In the genomic region with DNA sequence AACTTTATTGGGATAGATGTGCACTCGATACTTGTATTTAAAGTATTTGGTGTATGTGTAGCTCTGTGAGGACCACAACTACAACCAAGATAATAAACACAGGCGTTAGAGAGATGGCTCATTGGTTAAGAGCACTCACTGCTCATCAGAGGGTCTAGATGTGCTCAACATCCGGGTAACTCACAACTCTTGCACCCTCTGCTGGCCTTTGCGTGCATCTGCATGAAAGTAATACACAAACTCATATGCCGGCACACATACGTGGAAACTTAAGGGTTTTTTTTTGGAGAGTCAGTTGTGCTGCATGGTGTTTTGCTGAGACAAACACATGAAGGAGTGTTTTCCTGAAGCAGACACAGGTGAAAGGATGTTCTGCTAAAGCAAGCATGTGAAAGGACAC, we compare ENCODE assay signal across 16 mouse cellular contexts. TPM values are rescaled to one million over a fixed set of nuclear protein-coding genes. Genes with fewer than 3 reads are reported as not detected.
DNase-seq lines count a peak whose midpoint lies in the region; ATAC-seq and TF ChIP-seq lines count a peak whose summit lies in the region.
"Had no signal": no experiment of that assay in that cellular context is flagged by ENCODE, and none has a peak within 500 bp of the region (broad histone marks: within the 10 kb centered on the region; RNA-seq: fewer than 3 reads in every experiment).

No protein-coding gene starts in this region.

- no peak for ATAC-seq in heart, postnatal 0 days (ENCODE audit: insufficient read depth, low read depth)
- ATAC-seq in heart, embryonic 11.5 days (replicated peaks; ENCODE audit: insufficient number of reproducible peaks, low FRiP score, low TSS enrichment): no peak
- ATAC-seq in liver, postnatal 0 days: no peak
- ATAC-seq in liver, embryonic 12.5 days: no peak

- H3K27me3 ChIP-seq in heart, postnatal 0 days (ENCODE audit: control insufficient read depth, insufficient read depth, low read length): no peaks in the 10 kb centered on the region
- peaks cover 2% of the 10 kb centered on the region for H3K27me3 ChIP-seq in heart, embryonic 11.5 days (ENCODE audit: control insufficient read depth, insufficient read depth, low read length)
- H3K27me3 ChIP-seq in liver, postnatal 0 days (ENCODE audit: insufficient read depth, low read length): no peaks in the 10 kb centered on the region
- no peaks in the 10 kb centered on the region; the same call in 1 of the 2 replicates for H3K27me3 ChIP-seq in liver, embryonic 12.5 days (replicated peaks)
- peaks cover 16% of the 10 kb centered on the region for H3K27me3 ChIP-seq in E14TG2a.4 (ENCODE audit: insufficient read depth, low read length)
- H3K27me3 ChIP-seq: midbrain, embryonic 12.5 days had no signal

- no peaks in the 10 kb centered on the region for H3K36me3 ChIP-seq in heart, postnatal 0 days (replicated peaks; ENCODE audit: control insufficient read depth, insufficient read depth, low read length)
- no peaks in the 10 kb centered on the region for H3K36me3 ChIP-seq in heart, embryonic 11.5 days (ENCODE audit: control insufficient read depth, insufficient read depth, low read length)
- H3K36me3 ChIP-seq in liver, postnatal 0 days (replicated peaks; ENCODE audit: insufficient read depth, low read length): no peaks in the 10 kb centered on the region
- no peaks in the 10 kb centered on the region for H3K36me3 ChIP-seq in liver, embryonic 12.5 days
- H3K36me3 ChIP-seq in E14TG2a.4 (ENCODE audit: insufficient read depth, low read length): no peaks in the 10 kb centered on the region
- H3K36me3 ChIP-seq: heart, embryonic 13.5 days; lung, embryonic 15.5 days; midbrain, embryonic 12.5 days had no signal

- no peak overlapping the region for H3K4me3 ChIP-seq in heart, postnatal 0 days (ENCODE audit: low read depth, low read length)
- no peak overlapping the region for H3K4me3 ChIP-seq in heart, embryonic 11.5 days (ENCODE audit: low read depth, low read length)
- no peak overlapping the region for H3K4me3 ChIP-seq in liver, postnatal 0 days (ENCODE audit: low read depth, low read length)
- no peak overlapping the region for H3K4me3 ChIP-seq in liver, embryonic 12.5 days
- no peak overlapping the region for H3K4me3 ChIP-seq in E14TG2a.4 (replicated peaks; ENCODE audit: low read length)
- H3K4me3 ChIP-seq: heart, embryonic 13.5 days; lung, embryonic 15.5 days; midbrain, embryonic 12.5 days had no signal

- H3K4me1 ChIP-seq in heart, postnatal 0 days (ENCODE audit: control insufficient read depth, insufficient read depth): peaks cover 4% of the 10 kb centered on the region
- H3K4me1 ChIP-seq in heart, embryonic 11.5 days (ENCODE audit: control insufficient read depth, insufficient read depth, low read length): no peaks in the 10 kb centered on the region
- H3K4me1 ChIP-seq in liver, postnatal 0 days (ENCODE audit: insufficient read depth): no peaks in the 10 kb centered on the region
- H3K4me1 ChIP-seq in liver, embryonic 12.5 days: no peaks in the 10 kb centered on the region
- H3K4me1 ChIP-seq in E14TG2a.4 (replicated peaks; ENCODE audit: low read depth, low read length): peaks cover 25% of the 10 kb centered on the region
- H3K4me1 ChIP-seq: midbrain, embryonic 12.5 days had no signal

- H3K9ac ChIP-seq in heart, postnatal 0 days (replicated peaks; ENCODE audit: low read depth, low read length): no peak overlapping the region
- H3K9ac ChIP-seq in heart, embryonic 11.5 days (ENCODE audit: low read depth, low read length): no peak overlapping the region
- no peak overlapping the region for H3K9ac ChIP-seq in liver, postnatal 0 days (replicated peaks)
- no peak overlapping the region for H3K9ac ChIP-seq in liver, embryonic 12.5 days
- H3K9ac ChIP-seq: heart, embryonic 13.5 days; lung, embryonic 15.5 days; midbrain, embryonic 12.5 days had no signal

- no peak for TF ChIP-seq EP300 in heart, postnatal 0 days (IDR thresholded peaks at IDR 0.05; ENCODE audit: low read depth)
- no peak for TF ChIP-seq EP300 in liver, postnatal 0 days (IDR thresholded peaks at IDR 0.05; ENCODE audit: low read depth)

- no peak overlapping the region for H3K4me2 ChIP-seq in heart, postnatal 0 days (ENCODE audit: low read depth, low read length)
- no peak overlapping the region for H3K4me2 ChIP-seq in heart, embryonic 11.5 days
- no peak overlapping the region for H3K4me2 ChIP-seq in liver, postnatal 0 days (ENCODE audit: low read depth, low read length)
- H3K4me2 ChIP-seq in liver, embryonic 12.5 days: no peak overlapping the region
- H3K4me2 ChIP-seq: heart, embryonic 13.5 days; midbrain, embryonic 12.5 days had no signal

- TF ChIP-seq CTCF in heart, postnatal 0 days (IDR thresholded peaks at IDR 0.05; ENCODE audit: low read depth): peak; percentile 20
- TF ChIP-seq CTCF in liver, postnatal 0 days (IDR thresholded peaks at IDR 0.05; ENCODE audit: low read depth): peak; percentile 55
- peak; percentile 58 for TF ChIP-seq CTCF in E14TG2a.4 (conservative IDR thresholded peaks at IDR 0.05; ENCODE audit: low read length)
- peak; percentile 49; the same call in 1 of the 2 replicates for TF ChIP-seq CTCF in brain, embryonic 14.5 days (IDR thresholded peaks at IDR 0.05; ENCODE audit: borderline replicate concordance, extremely low read depth, insufficient read depth, insufficient read length)

- no peak for TF ChIP-seq POLR2A in brain, embryonic 14.5 days (IDR thresholded peaks at IDR 0.05; ENCODE audit: borderline replicate concordance, extremely low read depth, insufficient read depth, insufficient read length, poor library complexity, severe bottlenecking)

- 73% methylated on average over 6 of the region's 6 CpGs for WGBS in heart, postnatal 0 days
- 72% methylated on average over 6 of the region's 6 CpGs for WGBS in heart, embryonic 11.5 days (ENCODE audit: insufficient replicate concordance)
- WGBS in liver, postnatal 0 days (ENCODE audit: insufficient replicate concordance): 73% methylated on average over 6 of the region's 6 CpGs
- WGBS in liver, embryonic 12.5 days (ENCODE audit: insufficient replicate concordance): 63% methylated on average over 6 of the region's 6 CpGs

- DNase-seq in heart, postnatal 0 days (ENCODE audit: low spot score): no peak
- DNase-seq in liver, postnatal 0 days: no peak
- DNase-seq in brain, embryonic 14.5 days (ENCODE audit: low read depth): no peak
- DNase-seq in ovary, postnatal 36 days (ENCODE audit: low spot score): no peak
- no peak for DNase-seq in adrenal gland, postnatal 10 days
- DNase-seq: cerebellum, postnatal 36 days; right cerebral cortex, postnatal 14 days had no signal

- no peak overlapping the region for H3K27ac ChIP-seq in heart, postnatal 0 days (ENCODE audit: low read depth)
- H3K27ac ChIP-seq in heart, embryonic 11.5 days (ENCODE audit: low read depth, low read length): no peak overlapping the region
- H3K27ac ChIP-seq in liver, postnatal 0 days (ENCODE audit: low read depth): no peak overlapping the region
- H3K27ac ChIP-seq in liver, embryonic 12.5 days: no peak overlapping the region
- H3K27ac ChIP-seq: heart, embryonic 13.5 days; lung, embryonic 15.5 days; midbrain, embryonic 12.5 days had no signal

- H3K9me3 ChIP-seq in heart, postnatal 0 days (replicated peaks; ENCODE audit: control insufficient read depth, low read length): no peaks in the 10 kb centered on the region
- no peaks in the 10 kb centered on the region for H3K9me3 ChIP-seq in heart, embryonic 11.5 days (replicated peaks; ENCODE audit: control insufficient read depth, low read length)
- H3K9me3 ChIP-seq in liver, postnatal 0 days (ENCODE audit: low read length): no peaks in the 10 kb centered on the region
- no peaks in the 10 kb centered on the region for H3K9me3 ChIP-seq in liver, embryonic 12.5 days (replicated peaks)
- H3K9me3 ChIP-seq in E14TG2a.4 (ENCODE audit: low read length): 0 out of 2 replicates have a peak, but pooled peaks cover 4% of the 10 kb centered on the region
- H3K9me3 ChIP-seq: heart, embryonic 13.5 days; lung, embryonic 15.5 days; midbrain, embryonic 12.5 days had no signal

RNA-seq across cellular contexts. Expression of gene Gm3045, which starts 53.7 kb away (rescaled TPM):
- total RNA-seq in heart, postnatal 0 days (2014; rRNA removed; ENCODE audit: low replicate concordance): not detected in 2 replicates
- polyA plus RNA-seq in heart, postnatal 0 days (2015; fragmentation: Nextera tagmentation; extraction: Ambion mirVana): not detected in 2 replicates
- not detected in 2 replicates for polyA plus RNA-seq in heart, embryonic 11.5 days (2014; fragmentation: Nextera tagmentation; extraction: Ambion mirVana)
- polyA plus RNA-seq in liver, postnatal 0 days (2015; fragmentation: Nextera tagmentation; extraction: Ambion mirVana): not detected in 2 replicates
- not detected in 2 replicates for polyA plus RNA-seq in liver, embryonic 12.5 days (2016; fragmentation: Nextera tagmentation; extraction: Ambion mirVana)
- polyA plus RNA-seq in brain, embryonic 14.5 days (2012; rRNA removed): not detected in 2 replicates
- not detected for total RNA-seq in adrenal gland, postnatal 10 days (2021)
- total RNA-seq: gastrocnemius, adult 8-10 months; left cerebral cortex, postnatal 14 days had no signal
- polyA plus RNA-seq: heart, embryonic 13.5 days; lung, embryonic 15.5 days; midbrain, embryonic 12.5 days; neural tube, embryonic 14.5 days had no signal
